Mouse (Mus musculus) gastrocnemius, adult 8-10 months (tissue): ENCODE data around the gene Svs1. TPM values are rescaled to one million over a fixed set of nuclear protein-coding genes. Genes with fewer than 3 reads are reported as not detected.

ENCODE experiments used
- total RNA-seq, 4 experiments: library from RNA; stranded (reverse); gene quantifications; 2 replicates each; pipeline ENCODE4 v1.2.4; 2022

Gene Svs1
- total RNA-seq, 4 experiments from 2014 or later, result not detected

Other genes with a start within 250 kb of the Svs1 start
- gene Gimap1, start 247.8 kb upstream of the Svs1 start, total RNA-seq, result 1 to 10 TPM; 1.5 to 3.1 (median 2.2) TPM
- gene Gimap5, start 240.7 kb upstream of the Svs1 start, total RNA-seq, result 1 to 10 TPM in 3 of 4 experiments, under 1 TPM in 1; 0.82 to 1.5 (median 1.2) TPM
- not detected for gene Gimap3, start 216.0 kb upstream of the Svs1 start, total RNA-seq
- gene Tmem176a, start 145.9 kb upstream of the Svs1 start, total RNA-seq, result 1 to 10 TPM; 1.3 to 4.8 (median 2.7) TPM
- gene Tmem176b, start 145.4 kb upstream of the Svs1 start, total RNA-seq, result 10 to 100 TPM in 1 of 4 experiments, 1 to 10 TPM in 3; 4.1 to 10.1 (median 7.2) TPM
- not detected for gene Aoc1, start 114.0 kb upstream of the Svs1 start, total RNA-seq
- not detected for gene 1600015I10Rik, start 57.0 kb upstream of the Svs1 start, total RNA-seq
- gene Doxl2, start 11.9 kb upstream of the Svs1 start, total RNA-seq, result not detected
- gene Gpnmb, start 49.7 kb downstream of the Svs1 start, total RNA-seq, result 1 to 10 TPM; 1.1 to 3.6 (median 1.7) TPM
- 10 to 100 TPM; 42.6 to 60.3 (median 52.1) TPM for gene Malsu1, start 86.9 kb downstream of the Svs1 start, total RNA-seq
- under 1 TPM; 0.10 to 0.19 (median 0.16) TPM for gene Igf2bp3, start 228.1 kb downstream of the Svs1 start, total RNA-seq